Mouse (Mus musculus): ENCODE data around the gene Nudt14. TPM values are rescaled to one million over a fixed set of nuclear protein-coding genes. Genes with fewer than 3 reads are reported as not detected.

The Nudt14 gene
- total and polyA plus RNA-seq, 2 experiments from 2014 or later = 23.6 to 41.8 TPM

- no peaks in the 10 kb centered on the region for H3K9me3 ChIP-seq (ENCODE audit: low read length)
- 0 out of 2 replicates have a peak, but pooled peaks cover 2% of the 10 kb centered on the region for H3K4me1 ChIP-seq (ENCODE audit: insufficient read depth, low read length)
- H3K36me3 ChIP-seq (ENCODE audit: insufficient read depth, low read length) = no peaks in the 10 kb centered on the region
- WGBS = 78% methylated on average over 4 of the region's 4 CpGs
- DNase-seq (ENCODE audit: low spot score) = no peak
- no peak for TF ChIP-seq CTCF (IDR thresholded peaks at IDR 0.05)
- H3K27ac ChIP-seq (ENCODE audit: low read depth, low read length) = no peak overlapping the region
- no peak overlapping the region for H3K4me2 ChIP-seq (ENCODE audit: low read depth, low read length, poor library complexity, severe bottlenecking)
- ATAC-seq (ENCODE audit: low FRiP score) = no peak
- H3K27me3 ChIP-seq (ENCODE audit: insufficient read depth, low read length) = no peaks in the 10 kb centered on the region
- H3K9ac ChIP-seq (replicated peaks; ENCODE audit: low read length, poor library complexity, severe bottlenecking) = no peak overlapping the region
- H3K4me3 ChIP-seq (ENCODE audit: low read depth, low read length) = no peak overlapping the region
Measured at GRCm38 (mm10) chr12:112894969-112895368, 47.0 kb downstream of the Nudt14 start.

- TF ChIP-seq CTCF (IDR thresholded peaks at IDR 0.05) = no peak
- DNase-seq (ENCODE audit: low spot score) = no peak
- 73% methylated on average over 11 of the region's 11 CpGs for WGBS
- H3K4me3 ChIP-seq (ENCODE audit: low read depth, low read length) = no peak overlapping the region
- no peak overlapping the region for H3K4me2 ChIP-seq (ENCODE audit: low read depth, low read length, poor library complexity, severe bottlenecking)
- H3K27me3 ChIP-seq (ENCODE audit: insufficient read depth, low read length) = no peaks in the 10 kb centered on the region
- H3K27ac ChIP-seq (ENCODE audit: low read depth, low read length) = no peak overlapping the region
- H3K9ac ChIP-seq (replicated peaks; ENCODE audit: low read length, poor library complexity, severe bottlenecking) = no peak overlapping the region
- no peaks in the 10 kb centered on the region for H3K36me3 ChIP-seq (ENCODE audit: insufficient read depth, low read length)
- no peaks in the 10 kb centered on the region for H3K9me3 ChIP-seq (ENCODE audit: low read length)
- H3K4me1 ChIP-seq (ENCODE audit: insufficient read depth, low read length) = 0 out of 2 replicates have a peak, but pooled peaks cover 2% of the 10 kb centered on the region
- no peak for ATAC-seq (ENCODE audit: low FRiP score)
Measured at GRCm38 (mm10) chr12:112894303-112894884, 47.5 kb downstream of the Nudt14 start.

- no peak for ATAC-seq (ENCODE audit: low FRiP score)
- H3K4me3 ChIP-seq (ENCODE audit: low read depth, low read length) = no peak overlapping the region
- H3K27ac ChIP-seq (ENCODE audit: low read depth, low read length) = no peak overlapping the region
- no peak overlapping the region for H3K4me2 ChIP-seq (ENCODE audit: low read depth, low read length, poor library complexity, severe bottlenecking)
- H3K9me3 ChIP-seq (ENCODE audit: low read length) = no peaks in the 10 kb centered on the region
- H3K36me3 ChIP-seq (ENCODE audit: insufficient read depth, low read length) = no peaks in the 10 kb centered on the region
- H3K4me1 ChIP-seq (ENCODE audit: insufficient read depth, low read length) = no peaks in the 10 kb centered on the region
- 70% methylated on average over 7 of the region's 7 CpGs for WGBS
- TF ChIP-seq CTCF (IDR thresholded peaks at IDR 0.05) = no peak
- H3K27me3 ChIP-seq (ENCODE audit: insufficient read depth, low read length) = no peaks in the 10 kb centered on the region
- H3K9ac ChIP-seq (replicated peaks; ENCODE audit: low read length, poor library complexity, severe bottlenecking) = no peak overlapping the region
- no peak for DNase-seq (ENCODE audit: low spot score)
Measured at GRCm38 (mm10) chr12:112885465-112885864, 56.5 kb downstream of the Nudt14 start.

Small RNAs within 50 kb of the gene (microRNA-seq; reads per million reads assigned to microRNA genes)
- 1.3 reads per million for gene Mir6941 (ENCODE audit: borderline number of aligned reads)

Other genes starting within 250 kb of the Nudt14 start
- 125 and 140 TPM in 2 replicates for gene Cep170b, start 221.7 kb downstream of the Nudt14 start, total RNA-seq (2014; rRNA removed)
- gene Cep170b, start 221.7 kb downstream of the Nudt14 start, polyA plus RNA-seq (2015; fragmentation: Nextera tagmentation; extraction: Ambion mirVana) = 42.7 and 46.4 TPM in 2 replicates
- 12.2 and 12.6 TPM in 2 replicates for gene Pld4, start 181.5 kb downstream of the Nudt14 start, total RNA-seq (2014; rRNA removed)
- 8.8 TPM in 2 replicates for gene Pld4, start 181.5 kb downstream of the Nudt14 start, polyA plus RNA-seq (2015; fragmentation: Nextera tagmentation; extraction: Ambion mirVana)
- gene Ahnak2, start 139.5 kb downstream of the Nudt14 start, total RNA-seq (2014; rRNA removed) = 5.1 and 6.1 TPM in 2 replicates
- 1.6 and 1.9 TPM in 2 replicates for gene Ahnak2, start 139.5 kb downstream of the Nudt14 start, polyA plus RNA-seq (2015; fragmentation: Nextera tagmentation; extraction: Ambion mirVana)
- gene Clba1, start 133.2 kb downstream of the Nudt14 start, total RNA-seq (2014; rRNA removed) = 13.6 and 23.1 TPM in 2 replicates
- gene Clba1, start 133.2 kb downstream of the Nudt14 start, polyA plus RNA-seq (2015; fragmentation: Nextera tagmentation; extraction: Ambion mirVana) = 25.2 and 25.9 TPM in 2 replicates
- 19.8 and 22.6 TPM in 2 replicates for gene Cdca4, start 112.7 kb downstream of the Nudt14 start, total RNA-seq (2014; rRNA removed)
- gene Cdca4, start 112.7 kb downstream of the Nudt14 start, polyA plus RNA-seq (2015; fragmentation: Nextera tagmentation; extraction: Ambion mirVana) = 20.8 and 22.0 TPM in 2 replicates
- gene Gpr132, start 73.9 kb downstream of the Nudt14 start, total RNA-seq (2014; rRNA removed) = 0.16 TPM in 1 of 2 replicates, not detected in the other
- gene Gpr132, start 73.9 kb downstream of the Nudt14 start, polyA plus RNA-seq (2015; fragmentation: Nextera tagmentation; extraction: Ambion mirVana) = 0.06 TPM in 2 replicates
- gene Jag2, start 12.3 kb downstream of the Nudt14 start, total RNA-seq (2014; rRNA removed) = 88.4 and 94.6 TPM in 2 replicates
- 9.4 and 12.1 TPM in 2 replicates for gene Jag2, start 12.3 kb downstream of the Nudt14 start, polyA plus RNA-seq (2015; fragmentation: Nextera tagmentation; extraction: Ambion mirVana)
- gene Btbd6, start 34.4 kb upstream of the Nudt14 start, total RNA-seq (2014; rRNA removed) = 79.0 and 81.6 TPM in 2 replicates
- gene Btbd6, start 34.4 kb upstream of the Nudt14 start, polyA plus RNA-seq (2015; fragmentation: Nextera tagmentation; extraction: Ambion mirVana) = 58.4 and 61.9 TPM in 2 replicates
- 42.1 and 51.3 TPM in 2 replicates for gene Brf1, start 58.6 kb upstream of the Nudt14 start, total RNA-seq (2014; rRNA removed)
- 34.9 and 39.0 TPM in 2 replicates for gene Brf1, start 58.6 kb upstream of the Nudt14 start, polyA plus RNA-seq (2015; fragmentation: Nextera tagmentation; extraction: Ambion mirVana)
- 133 and 162 TPM in 2 replicates for gene Pacs2, start 72.4 kb upstream of the Nudt14 start, total RNA-seq (2014; rRNA removed)
- 22.4 and 25.8 TPM in 2 replicates for gene Pacs2, start 72.4 kb upstream of the Nudt14 start, polyA plus RNA-seq (2015; fragmentation: Nextera tagmentation; extraction: Ambion mirVana)
- 0.85 and 2.2 TPM in 2 replicates for gene Tex22, start 132.4 kb upstream of the Nudt14 start, total RNA-seq (2014; rRNA removed)
- 0.15 TPM in 1 of 2 replicates, not detected in the other for gene Tex22, start 132.4 kb upstream of the Nudt14 start, polyA plus RNA-seq (2015; fragmentation: Nextera tagmentation; extraction: Ambion mirVana)
- gene Mta1, start 156.2 kb upstream of the Nudt14 start, total RNA-seq (2014; rRNA removed) = 48.3 and 55.2 TPM in 2 replicates
- 15.3 and 16.8 TPM in 2 replicates for gene Mta1, start 156.2 kb upstream of the Nudt14 start, polyA plus RNA-seq (2015; fragmentation: Nextera tagmentation; extraction: Ambion mirVana)
- gene Crip2, start 198.1 kb upstream of the Nudt14 start, total RNA-seq (2014; rRNA removed) = 147 and 185 TPM in 2 replicates
- gene Crip2, start 198.1 kb upstream of the Nudt14 start, polyA plus RNA-seq (2015; fragmentation: Nextera tagmentation; extraction: Ambion mirVana) = 317 and 336 TPM in 2 replicates
- 2.5 and 3.9 TPM in 2 replicates for gene Crip1, start 204.2 kb upstream of the Nudt14 start, total RNA-seq (2014; rRNA removed)
- gene Crip1, start 204.2 kb upstream of the Nudt14 start, polyA plus RNA-seq (2015; fragmentation: Nextera tagmentation; extraction: Ambion mirVana) = 25.0 and 26.0 TPM in 2 replicates
- gene Tedc1, start 214.3 kb upstream of the Nudt14 start, total RNA-seq (2014; rRNA removed) = 4.3 and 17.0 TPM in 2 replicates
- 8.8 and 8.9 TPM in 2 replicates for gene Tedc1, start 214.3 kb upstream of the Nudt14 start, polyA plus RNA-seq (2015; fragmentation: Nextera tagmentation; extraction: Ambion mirVana)
- 80.8 and 89.1 TPM in 2 replicates for gene Tmem121, start 243.8 kb upstream of the Nudt14 start, total RNA-seq (2014; rRNA removed)
- gene Tmem121, start 243.8 kb upstream of the Nudt14 start, polyA plus RNA-seq (2015; fragmentation: Nextera tagmentation; extraction: Ambion mirVana) = 63.6 and 67.5 TPM in 2 replicates